ENCODE assay signal across 17 mouse cellular contexts in genomic region chr4:151993035-151993434, GRCm38 (mm10). TPM values are rescaled to one million over a fixed set of nuclear protein-coding genes. Genes with fewer than 3 reads are reported as not detected.
A peak's percentile ranks its signal among the peaks of the same experiment; 100 is the strongest.
DNase-seq lines count a peak whose midpoint lies in the region; ATAC-seq lines count a peak whose summit lies in the region.
"Had no signal": no experiment of that assay in that cellular context is flagged by ENCODE, and none has a peak within 500 bp of the region (broad histone marks: within the 10 kb centered on the region; RNA-seq: fewer than 3 reads in every experiment).

No protein-coding gene starts in this region.

- H3K27me3 ChIP-seq in heart, embryonic 11.5 days (ENCODE audit: control insufficient read depth, insufficient read depth, low read length): no peaks in the 10 kb centered on the region
- no peaks in the 10 kb centered on the region for H3K27me3 ChIP-seq in heart, embryonic 10.5 days (ENCODE audit: insufficient read depth, poor library complexity, severe bottlenecking)
- H3K27me3 ChIP-seq in limb, embryonic 11.5 days (ENCODE audit: control insufficient read depth, insufficient read depth, low read length): no peaks in the 10 kb centered on the region
- no peaks in the 10 kb centered on the region for H3K27me3 ChIP-seq in limb, embryonic 10.5 days (ENCODE audit: low read depth, poor library complexity, severe bottlenecking)

- H3K36me3 ChIP-seq in heart, embryonic 11.5 days (ENCODE audit: control insufficient read depth, insufficient read depth, low read length): peaks cover 16% of the 10 kb centered on the region
- H3K36me3 ChIP-seq in heart, embryonic 10.5 days: peaks cover 31% of the 10 kb centered on the region
- peaks cover 15% of the 10 kb centered on the region for H3K36me3 ChIP-seq in limb, embryonic 11.5 days (ENCODE audit: control insufficient read depth, insufficient read depth, low read length)
- H3K36me3 ChIP-seq in limb, embryonic 10.5 days: peaks cover 49% of the 10 kb centered on the region

- 80% methylated on average over 6 of the region's 6 CpGs for WGBS in heart, embryonic 11.5 days (ENCODE audit: insufficient replicate concordance)
- 82% methylated on average over 6 of the region's 6 CpGs for WGBS in heart, embryonic 10.5 days
- WGBS in limb, embryonic 11.5 days: 92% methylated on average over 6 of the region's 6 CpGs
- 87% methylated on average over 6 of the region's 6 CpGs for WGBS in limb, embryonic 10.5 days

- H3K4me3 ChIP-seq in heart, embryonic 11.5 days (ENCODE audit: low read depth, low read length): no peak overlapping the region
- no peak overlapping the region for H3K4me3 ChIP-seq in heart, embryonic 10.5 days
- H3K4me3 ChIP-seq in limb, embryonic 11.5 days (ENCODE audit: low read depth, low read length): no peak overlapping the region
- no peak overlapping the region for H3K4me3 ChIP-seq in limb, embryonic 10.5 days

- no peaks in the 10 kb centered on the region for H3K9me3 ChIP-seq in heart, embryonic 11.5 days (replicated peaks; ENCODE audit: control insufficient read depth, low read length)
- no peaks in the 10 kb centered on the region for H3K9me3 ChIP-seq in heart, embryonic 10.5 days
- H3K9me3 ChIP-seq in limb, embryonic 11.5 days (ENCODE audit: control insufficient read depth, low read length): no peaks in the 10 kb centered on the region
- no peaks in the 10 kb centered on the region for H3K9me3 ChIP-seq in limb, embryonic 10.5 days (replicated peaks)
- H3K9me3 ChIP-seq: liver, embryonic 13.5 days had no signal

- H3K27ac ChIP-seq in heart, embryonic 11.5 days (ENCODE audit: low read depth, low read length): no peak overlapping the region
- H3K27ac ChIP-seq in heart, embryonic 10.5 days: no peak overlapping the region
- H3K27ac ChIP-seq in limb, embryonic 11.5 days (replicated peaks; ENCODE audit: low read depth, low read length): no peak overlapping the region
- H3K27ac ChIP-seq in limb, embryonic 10.5 days: no peak overlapping the region
- H3K27ac ChIP-seq: liver, embryonic 13.5 days had no signal

- no peak overlapping the region for H3K9ac ChIP-seq in heart, embryonic 11.5 days (ENCODE audit: low read depth, low read length)
- H3K9ac ChIP-seq in limb, embryonic 11.5 days (ENCODE audit: low read length): 0 out of 2 replicates have a peak overlapping the region, but pooled peaks have one; percentile 5
- H3K9ac ChIP-seq: liver, embryonic 13.5 days had no signal

- peaks cover 21% of the 10 kb centered on the region for H3K4me1 ChIP-seq in heart, embryonic 11.5 days (ENCODE audit: control insufficient read depth, insufficient read depth, low read length)
- H3K4me1 ChIP-seq in heart, embryonic 10.5 days: peaks cover 35% of the 10 kb centered on the region
- H3K4me1 ChIP-seq in limb, embryonic 11.5 days (ENCODE audit: control insufficient read depth, insufficient read depth, low read length): peaks cover 9% of the 10 kb centered on the region
- peaks cover 49% of the 10 kb centered on the region for H3K4me1 ChIP-seq in limb, embryonic 10.5 days

- DNase-seq in heart, embryonic 10.5 days (ENCODE audit: low spot score): no peak
- DNase-seq in limb, embryonic 11.5 days (ENCODE audit: low spot score): no peak
- no peak for DNase-seq in limb, embryonic 10.5 days (ENCODE audit: low spot score)
- DNase-seq in ovary, adult 18-20 months (ENCODE audit: low spot score): peak; percentile 60
- no peak for DNase-seq in ovary, postnatal 36 days (ENCODE audit: low spot score)
- peak; percentile 63 for DNase-seq in testis, postnatal 14 days (ENCODE audit: low spot score)
- DNase-seq: adrenal gland, adult 8-10 months; B cell, adult 2 months; cerebellum, adult 11 months; cerebellum, postnatal 25 days; gastrocnemius, postnatal 10 days; kidney, adult 9 months; liver, embryonic 13.5 days; lung, postnatal 4 days; midbrain, embryonic 14.5 days; thymus, adult 2 months had no signal

- no peak for ATAC-seq in heart, embryonic 11.5 days (replicated peaks; ENCODE audit: insufficient number of reproducible peaks, low FRiP score, low TSS enrichment)
- no peak for ATAC-seq in limb, embryonic 11.5 days (ENCODE audit: insufficient number of reproducible peaks, low FRiP score, low TSS enrichment, low read depth)

- H3K4me2 ChIP-seq in heart, embryonic 11.5 days: peak overlapping the region; percentile 4; the same call in 1 of the 2 replicates
- H3K4me2 ChIP-seq in limb, embryonic 11.5 days (ENCODE audit: low read depth, severe bottlenecking): no peak overlapping the region

RNA-seq across cellular contexts. Expression of gene Phf13, which starts 3.0 kb away (rescaled TPM):
- 14.3 and 21.7 TPM in 2 replicates for polyA plus RNA-seq in heart, embryonic 11.5 days (2014; fragmentation: Nextera tagmentation; extraction: Ambion mirVana)
- polyA plus RNA-seq in heart, embryonic 10.5 days (2016; fragmentation: Nextera tagmentation; extraction: Ambion mirVana): 22.9 and 26.2 TPM in 2 replicates
- 28.6 and 29.4 TPM in 2 replicates for polyA plus RNA-seq in limb, embryonic 11.5 days (2014; fragmentation: Nextera tagmentation; extraction: Ambion mirVana)
- 26.9 and 33.4 TPM in 2 replicates for polyA plus RNA-seq in limb, embryonic 10.5 days (2016; fragmentation: Nextera tagmentation; extraction: Ambion mirVana)

RNA-seq across cellular contexts. Expression of gene Thap3, which starts 4.2 kb away (rescaled TPM):
- polyA plus RNA-seq in heart, embryonic 11.5 days (2014; fragmentation: Nextera tagmentation; extraction: Ambion mirVana): 18.9 and 19.7 TPM in 2 replicates
- polyA plus RNA-seq in heart, embryonic 10.5 days (2016; fragmentation: Nextera tagmentation; extraction: Ambion mirVana): 29.3 and 30.1 TPM in 2 replicates
- 27.3 and 29.5 TPM in 2 replicates for polyA plus RNA-seq in limb, embryonic 11.5 days (2014; fragmentation: Nextera tagmentation; extraction: Ambion mirVana)
- polyA plus RNA-seq in limb, embryonic 10.5 days (2016; fragmentation: Nextera tagmentation; extraction: Ambion mirVana): 36.0 and 43.1 TPM in 2 replicates

RNA-seq across cellular contexts. Expression of gene Klhl21, which starts 15.6 kb away (rescaled TPM):
- 11.4 and 17.8 TPM in 2 replicates for polyA plus RNA-seq in heart, embryonic 11.5 days (2014; fragmentation: Nextera tagmentation; extraction: Ambion mirVana)
- 28.4 and 42.2 TPM in 2 replicates for polyA plus RNA-seq in heart, embryonic 10.5 days (2016; fragmentation: Nextera tagmentation; extraction: Ambion mirVana)
- 4.7 and 6.4 TPM in 2 replicates for polyA plus RNA-seq in limb, embryonic 11.5 days (2014; fragmentation: Nextera tagmentation; extraction: Ambion mirVana)
- polyA plus RNA-seq in limb, embryonic 10.5 days (2016; fragmentation: Nextera tagmentation; extraction: Ambion mirVana): 9.7 and 10.6 TPM in 2 replicates

RNA-seq across cellular contexts. Expression of gene Zbtb48, which starts 34.4 kb away (rescaled TPM):
- 11.8 and 12.2 TPM in 2 replicates for polyA plus RNA-seq in heart, embryonic 11.5 days (2014; fragmentation: Nextera tagmentation; extraction: Ambion mirVana)
- 16.6 and 21.0 TPM in 2 replicates for polyA plus RNA-seq in heart, embryonic 10.5 days (2016; fragmentation: Nextera tagmentation; extraction: Ambion mirVana)
- polyA plus RNA-seq in limb, embryonic 11.5 days (2014; fragmentation: Nextera tagmentation; extraction: Ambion mirVana): 21.0 and 23.9 TPM in 2 replicates
- 24.5 and 26.5 TPM in 2 replicates for polyA plus RNA-seq in limb, embryonic 10.5 days (2016; fragmentation: Nextera tagmentation; extraction: Ambion mirVana)

RNA-seq across cellular contexts. Expression of gene Tas1r1, which starts 45.3 kb away (rescaled TPM):
- polyA plus RNA-seq in heart, embryonic 11.5 days (2014; fragmentation: Nextera tagmentation; extraction: Ambion mirVana): 0.14 and 0.16 TPM in 2 replicates
- 0.11 and 0.19 TPM in 2 replicates for polyA plus RNA-seq in heart, embryonic 10.5 days (2016; fragmentation: Nextera tagmentation; extraction: Ambion mirVana)
- polyA plus RNA-seq in limb, embryonic 11.5 days (2014; fragmentation: Nextera tagmentation; extraction: Ambion mirVana): 0.40 and 0.75 TPM in 2 replicates
- polyA plus RNA-seq in limb, embryonic 10.5 days (2016; fragmentation: Nextera tagmentation; extraction: Ambion mirVana): 0.35 and 0.65 TPM in 2 replicates

Comparison
In these comparisons a context has a peak if more than half of its experiments do, and no peak if none do; other contexts are left out.
1. DNase-seq: peak in ovary, adult 18-20 months (single experiment) and testis, postnatal 14 days (single experiment); none in heart, embryonic 10.5 days (single experiment), limb, embryonic 11.5 days (single experiment), limb, embryonic 10.5 days (single experiment) and ovary, postnatal 36 days (single experiment).